Mouse (Mus musculus) hematopoietic stem cell, adult 5-6 weeks (primary cell): Measurements from ENCODE around the gene Rai1. TPM values are rescaled to one million over a fixed set of nuclear protein-coding genes. Genes with fewer than 3 reads are reported as not detected.

Experiments used
- ATAC-seq, 2 experiments: fragments of 125-278 bp in 1 of 2; replicated peaks in 1 of 2; 2 replicates each; pipeline ENCODE4 v1.8.0; 2016 to 2017; ENCODE audit warnings: inconsistent platforms in 2 of 2, mild to moderate bottlenecking in 2 of 2, moderate number of reproducible peaks in 2 of 2, low read depth in 1 of 2, moderate TSS enrichment in 1 of 2; ENCODE audit not compliant: low FRiP score in 2 of 2, poor library complexity in 2 of 2, severe bottlenecking in 2 of 2, insufficient read depth in 1 of 2, low TSS enrichment in 1 of 2
- total RNA-seq: library from RNA; stranded (forward); fragments of 172-1452, 232-1000 nt; gene quantifications from 2 replicates; pipeline ENCODE4 v1.2.3, GENCODE M21; 2017

Gene Rai1
- total RNA-seq, 1 experiment from 2014 or later = 20.8 TPM

- ATAC-seq = peak; percentile 39 to 46
Measured at GRCm38 (mm10) chr11:60175371-60176181, 70.8 kb downstream of the Rai1 start.

GRCm38 (mm10) chr11:60176182-60176974 lies 71.6 kb downstream of the Rai1 start:
- ATAC-seq = peak; percentile 25 to 57

GRCm38 (mm10) chr11:60176975-60177657 lies 72.3 kb downstream of the Rai1 start:
- ATAC-seq = peak; percentile 16 to 33; a peak in 3 of 4 replicates

GRCm38 (mm10) chr11:60178005-60178404 lies 73.2 kb downstream of the Rai1 start:
- ATAC-seq = no peak

- no peak for ATAC-seq
Measured at GRCm38 (mm10) chr11:60178506-60178905, 73.7 kb downstream of the Rai1 start.

GRCm38 (mm10) chr11:60182116-60182670 lies 77.4 kb downstream of the Rai1 start:
- no peak for ATAC-seq

- no peak for ATAC-seq
Measured at GRCm38 (mm10) chr11:60182741-60183140, 77.9 kb downstream of the Rai1 start.

- no peak for ATAC-seq
Measured at GRCm38 (mm10) chr11:60184346-60185325, 79.8 kb downstream of the Rai1 start.

- peak; percentile 84 to 93 for ATAC-seq
Measured at GRCm38 (mm10) chr11:60185396-60186231, 80.8 kb downstream of the Rai1 start.

- ATAC-seq = no peak
Measured at GRCm38 (mm10) chr11:60187070-60187469, 82.3 kb downstream of the Rai1 start.

- ATAC-seq = no peak
Measured at GRCm38 (mm10) chr11:60188275-60188853, 83.6 kb downstream of the Rai1 start.

GRCm38 (mm10) chr11:60189501-60190040 lies 84.8 kb downstream of the Rai1 start:
- no peak for ATAC-seq

GRCm38 (mm10) chr11:60190055-60190641 lies 85.3 kb downstream of the Rai1 start:
- ATAC-seq = no peak

- no peak for ATAC-seq
Measured at GRCm38 (mm10) chr11:60192534-60192933, 87.7 kb downstream of the Rai1 start.

- ATAC-seq = no peak
Measured at GRCm38 (mm10) chr11:60193556-60193955, 88.7 kb downstream of the Rai1 start.
